Mouse (Mus musculus) stomach, postnatal 0 days (tissue): Measurements from ENCODE around the gene Cadm1. TPM values are rescaled to one million over a fixed set of nuclear protein-coding genes. Genes with fewer than 3 reads are reported as not detected.

Experiments used
- ATAC-seq: fragments of 200-750 bp; cut with Nextera tagmentation; 2 replicates; pipeline ENCODE4 v1.8.0; 2017; ENCODE audit not compliant: low FRiP score, low TSS enrichment
- DNase-seq: peaks from one replicate; pipeline ENCODE4 v3.0.0-alpha.2; 2016; ENCODE audit warnings: low spot score
- H3K27ac ChIP-seq: fragments of 300-500 bp; sonication (generic); replicated peaks from 2 replicates; pipeline ENCODE4 v1.5.1; 2014; ENCODE audit warnings: mild to moderate bottlenecking, control low read depth
- H3K27me3 ChIP-seq: fragments of 300-500 bp; sonication (generic); 2 replicates; pipeline ENCODE4 v1.6.1; 2014; ENCODE audit warnings: low read length; ENCODE audit not compliant: control insufficient read depth, insufficient read depth
- H3K36me3 ChIP-seq: fragments of 300-500 bp; sonication (generic); 2 replicates; pipeline ENCODE4 v1.6.1; 2014; ENCODE audit warnings: low read length, mixed read lengths; ENCODE audit not compliant: control insufficient read depth, insufficient read depth
- H3K4me1 ChIP-seq: fragments of 300-500 bp; sonication (generic); replicated peaks from 2 replicates; pipeline ENCODE4 v1.6.1; 2014; ENCODE audit warnings: antibody characterized with exemption; ENCODE audit not compliant: control insufficient read depth, insufficient read depth
- H3K4me2 ChIP-seq: fragments of 300-500 bp; sonication (generic); replicated peaks from 2 replicates; pipeline ENCODE4 v1.6.1; 2014; ENCODE audit warnings: low read depth, mild to moderate bottlenecking, control low read depth, moderate library complexity
- H3K4me3 ChIP-seq: fragments of 300-500 bp; sonication (generic); 2 replicates; pipeline ENCODE4 v1.5.1; 2014; ENCODE audit warnings: low read depth, low read length, control low read depth
- H3K9ac ChIP-seq: fragments of 300-500 bp; sonication (generic); 2 replicates; pipeline ENCODE4 v1.6.1; 2014; ENCODE audit warnings: mild to moderate bottlenecking, low read length, control low read depth, mixed read lengths
- H3K9me3 ChIP-seq: fragments of 300-500 bp; sonication (generic); 2 replicates; pipeline ENCODE4 v1.6.1; 2016; ENCODE audit warnings: low read length; ENCODE audit not compliant: control insufficient read depth
- CTCF ChIP-seq: IDR thresholded peaks from 2 replicates; pipeline ENCODE4 v1.5.1; 2016; ENCODE audit warnings: antibody characterized with exemption, low read depth, mild to moderate bottlenecking, moderate library complexity
- EP300 ChIP-seq: optimal IDR thresholded peaks from 2 replicates; pipeline ENCODE3; 2016; ENCODE audit warnings: antibody characterized with exemption
- WGBS: fragments of 180-500 bp; shearing (Covaris S2); extraction: QIAGEN DNeasy Blood & Tissue Kit; methylation state at CpG from one replicate; pipeline ENCODE4 v1.1.7; 2014; 5-methylcytosine and 5-hydroxymethylcytosine counted together
- polyA plus RNA-seq: library from polyadenylated mRNA; unstranded; fragments of >200 nt; fragmentation: Nextera tagmentation; extraction: Ambion mirVana; gene quantifications from 2 replicates; pipeline ENCODE4 v1.2.1, GENCODE M21; 2015

Gene Cadm1
- polyA plus RNA-seq, 1 experiment from 2014 or later = 18.3 TPM

GRCm38 (mm10) chr9:47508109-47508508, 21.9 kb upstream of the Cadm1 start:
- Histone ChIP-seq H3K4me2 (no peak overlapping the region), H3K9ac (no peak overlapping the region), H3K27ac (no peak overlapping the region), H3K4me1 (no peaks in the 10 kb centered on the region), H3K4me3 (no peak overlapping the region), H3K27me3 (no peaks in the 10 kb centered on the region), H3K9me3 (no peaks in the 10 kb centered on the region), H3K36me3 (no peaks in the 10 kb centered on the region)
- 41% methylated on average over 3 of the region's 3 CpGs for WGBS
- DNase-seq (no peak), ATAC-seq (no peak)
- TF ChIP-seq CTCF (no peak), EP300 (no peak)

DNA sequence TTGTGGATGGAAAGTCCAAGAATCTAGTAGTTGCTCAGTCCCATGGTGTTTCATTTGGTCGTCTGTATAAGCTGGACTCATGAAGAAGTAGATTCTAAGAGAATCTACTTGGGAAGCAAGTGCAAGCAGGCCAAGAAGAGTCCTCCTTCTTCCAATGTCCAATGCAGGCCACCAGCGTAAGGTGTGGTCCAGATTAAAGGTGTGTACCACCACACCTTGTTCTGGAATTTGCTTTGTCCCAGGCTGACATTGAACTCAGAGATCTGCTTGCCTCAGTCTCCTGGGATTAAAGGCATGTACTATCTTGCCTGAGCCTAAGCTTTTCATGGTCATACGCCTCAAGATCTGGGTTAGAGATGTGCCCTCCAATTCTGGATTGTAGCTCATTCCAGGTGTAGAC, 17.5 kb upstream of the Cadm1 start:
- no peak for ATAC-seq
- H3K9me3 ChIP-seq = no peaks in the 10 kb centered on the region
- no peak for DNase-seq
- 87% methylated on average over 3 of the region's 3 CpGs for WGBS
- no peak overlapping the region for H3K9ac ChIP-seq
- H3K27ac ChIP-seq = no peak overlapping the region
- no peaks in the 10 kb centered on the region for H3K4me1 ChIP-seq
- no peak for TF ChIP-seq EP300
- no peak for TF ChIP-seq CTCF
- no peak overlapping the region for H3K4me2 ChIP-seq
- H3K4me3 ChIP-seq = no peak overlapping the region
- no peaks in the 10 kb centered on the region for H3K36me3 ChIP-seq
- H3K27me3 ChIP-seq = no peaks in the 10 kb centered on the region

DNA sequence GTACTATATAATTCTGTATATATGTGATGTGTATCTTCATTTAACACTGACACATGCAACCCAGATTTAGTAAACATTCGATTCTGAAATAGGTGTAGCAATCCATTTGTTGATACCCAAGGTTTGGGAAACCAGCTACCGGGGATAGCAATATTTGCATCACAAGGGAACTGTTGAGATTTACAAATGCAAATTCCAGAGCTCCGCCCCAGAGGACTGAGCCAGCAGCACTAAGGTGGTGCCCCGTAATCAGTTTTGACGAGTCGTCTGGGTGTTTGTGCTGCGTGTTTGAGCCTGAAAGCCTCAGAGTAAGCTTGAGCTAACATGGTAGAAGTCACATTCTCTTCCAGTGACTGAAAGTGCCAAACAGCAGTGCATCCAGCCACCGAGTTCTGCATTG, 15.7 kb upstream of the Cadm1 start:
- Histone ChIP-seq H3K4me3 (no peak overlapping the region), H3K27ac (no peak overlapping the region), H3K9ac (no peak overlapping the region), H3K4me1 (no peaks in the 10 kb centered on the region), H3K4me2 (no peak overlapping the region), H3K9me3 (no peaks in the 10 kb centered on the region), H3K36me3 (no peaks in the 10 kb centered on the region), H3K27me3 (no peaks in the 10 kb centered on the region)
- TF ChIP-seq CTCF = no peak
- WGBS = 25% methylated on average over 8 of the region's 8 CpGs
- ATAC-seq (no peak), DNase-seq (no peak)

DNA sequence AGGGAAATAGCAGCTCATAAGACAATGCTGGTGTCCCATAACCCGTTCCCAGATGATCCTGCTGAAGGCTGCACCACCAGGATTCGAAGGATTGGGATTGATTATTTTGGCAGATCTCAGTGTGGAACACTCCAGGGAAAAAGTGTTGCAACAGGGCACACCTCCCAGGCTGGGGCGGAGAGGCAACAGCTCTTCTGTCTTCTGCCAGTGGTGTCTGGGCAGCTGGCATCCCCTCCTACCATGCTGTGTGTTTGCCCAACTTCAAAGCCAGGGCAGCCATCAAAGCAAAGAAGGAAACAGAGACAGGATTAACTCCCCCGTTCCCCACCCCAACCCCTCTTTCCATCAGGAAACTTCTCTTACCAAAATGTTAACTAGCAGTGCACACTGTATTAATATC, 13.7 kb upstream of the Cadm1 start:
- DNase-seq (no peak), ATAC-seq (no peak)
- Histone ChIP-seq H3K4me2 (no peak overlapping the region), H3K36me3 (no peaks in the 10 kb centered on the region), H3K4me1 (no peaks in the 10 kb centered on the region), H3K27ac (no peak overlapping the region), H3K9ac (no peak overlapping the region), H3K27me3 (no peaks in the 10 kb centered on the region), H3K9me3 (no peaks in the 10 kb centered on the region), H3K4me3 (no peak overlapping the region)
- 42% methylated on average over 4 of the region's 4 CpGs for WGBS
- no peak for TF ChIP-seq EP300
- no peak for TF ChIP-seq CTCF

GRCm38 (mm10) chr9:47527290-47527689, 2.7 kb upstream of the Cadm1 start:
- Histone ChIP-seq H3K9ac (no peak overlapping the region), H3K27me3 (no peaks in the 10 kb centered on the region), H3K4me3 (no peak overlapping the region), H3K4me2 (no peak overlapping the region), H3K27ac (no peak overlapping the region), H3K9me3 (no peaks in the 10 kb centered on the region), H3K36me3 (no peaks in the 10 kb centered on the region), H3K4me1 (peaks cover 5% of the 10 kb centered on the region; the same call in 1 of the 2 replicates)
- WGBS = 94% methylated on average over 9 of the region's 9 CpGs
- TF ChIP-seq CTCF (no peak), EP300 (no peak)
- DNase-seq = no peak
- ATAC-seq = no peak

DNA sequence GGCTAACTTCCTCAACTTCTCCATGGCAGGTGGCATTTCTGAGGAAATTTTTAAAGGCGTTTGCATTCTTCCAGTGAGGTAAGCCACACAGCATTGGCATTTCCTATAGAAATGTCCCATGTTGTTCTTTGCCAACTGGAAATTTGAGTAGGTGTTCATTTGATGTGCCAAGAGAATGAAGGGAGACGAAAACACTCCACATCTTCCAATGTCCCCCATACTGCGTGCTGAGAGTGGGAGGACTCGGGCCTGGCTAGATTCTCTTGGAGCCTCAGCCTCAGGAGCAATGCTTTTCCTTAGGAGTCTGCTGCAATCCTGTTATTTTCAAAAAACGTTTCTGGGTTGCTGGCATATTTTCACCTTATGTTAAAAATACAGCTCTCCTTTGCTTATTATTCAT, 2.2 kb upstream of the Cadm1 start:
- no peak overlapping the region for H3K9ac ChIP-seq
- no peak overlapping the region for H3K4me2 ChIP-seq
- H3K27me3 ChIP-seq = no peaks in the 10 kb centered on the region
- no peaks in the 10 kb centered on the region for H3K36me3 ChIP-seq
- DNase-seq (no peak), ATAC-seq (no peak)
- H3K4me1 ChIP-seq = peaks cover 5% of the 10 kb centered on the region; the same call in 1 of the 2 replicates
- H3K4me3 ChIP-seq = no peak overlapping the region
- H3K9me3 ChIP-seq = no peaks in the 10 kb centered on the region
- no peak for TF ChIP-seq CTCF
- TF ChIP-seq EP300 = no peak
- H3K27ac ChIP-seq = no peak overlapping the region
- WGBS = 87% methylated on average over 5 of the region's 5 CpGs
